8 mouse cellular contexts compared by ENCODE assay signal in genomic region chr13:98813596-98814274, GRCm38 (mm10). TPM values are rescaled to one million over a fixed set of nuclear protein-coding genes. Genes with fewer than 3 reads are reported as not detected.
A peak's percentile ranks its signal among the peaks of the same experiment; 100 is the strongest.
DNase-seq lines count a peak whose midpoint lies in the region; ATAC-seq and TF ChIP-seq lines count a peak whose summit lies in the region.

No protein-coding gene starts in this region.

- H3K4me2 ChIP-seq in hindbrain, embryonic 16.5 days (ENCODE audit: low read length): peak overlapping the region; percentile 59
- peak overlapping the region; percentile 70 for H3K4me2 ChIP-seq in midbrain, embryonic 16.5 days (ENCODE audit: low read length)

- DNase-seq in kidney, adult 2 months: peak; percentile 27
- DNase-seq in kidney, adult 8-10 months: no peak
- DNase-seq in thymus, postnatal 25 days: no peak
- DNase-seq in cerebellum, adult 9-11 months: no peak
- DNase-seq in frontal cortex, postnatal 36 days (ENCODE audit: low spot score in 2 of 2): no peak

- no peak for ATAC-seq in hindbrain, embryonic 16.5 days
- ATAC-seq in midbrain, embryonic 16.5 days: no peak

- peak overlapping the region; percentile 92 for H3K9ac ChIP-seq in hindbrain, embryonic 16.5 days (ENCODE audit: low read depth, low read length)
- H3K9ac ChIP-seq in midbrain, embryonic 16.5 days (ENCODE audit: low read depth, low read length): peak overlapping the region; percentile 91; the same call in 1 of the 2 replicates

- H3K27me3 ChIP-seq in kidney, adult 2 months (replicated peaks; ENCODE audit: control insufficient read depth, insufficient read depth, low read length): no peaks in the 10 kb centered on the region
- H3K27me3 ChIP-seq in hindbrain, embryonic 16.5 days (replicated peaks; ENCODE audit: control insufficient read depth, insufficient read depth, low read length): no peaks in the 10 kb centered on the region
- H3K27me3 ChIP-seq in midbrain, embryonic 16.5 days (ENCODE audit: control insufficient read depth, insufficient read depth, low read depth, low read length): no peaks in the 10 kb centered on the region

- no peaks in the 10 kb centered on the region for H3K36me3 ChIP-seq in kidney, adult 2 months (ENCODE audit: control insufficient read depth, insufficient read depth, low read length)
- no peaks in the 10 kb centered on the region for H3K36me3 ChIP-seq in hindbrain, embryonic 16.5 days (ENCODE audit: control insufficient read depth, insufficient read depth, low read length)
- H3K36me3 ChIP-seq in midbrain, embryonic 16.5 days (ENCODE audit: control insufficient read depth, insufficient read depth, low read length): no peaks in the 10 kb centered on the region

- no peak for TF ChIP-seq CTCF in kidney, adult 2 months (conservative IDR thresholded peaks at IDR 0.05; ENCODE audit: insufficient read depth, insufficient read length, low read depth, low read length)

- 6% methylated on average over 12 of the region's 12 CpGs for WGBS in kidney, adult 2 months
- WGBS in hindbrain, embryonic 16.5 days: 22% methylated on average over 12 of the region's 12 CpGs
- 27% methylated on average over 12 of the region's 12 CpGs for WGBS in midbrain, embryonic 16.5 days

- peak overlapping the region; percentile 95 for H3K4me3 ChIP-seq in kidney, adult 2 months (ENCODE audit: insufficient read depth, low read depth, low read length)
- H3K4me3 ChIP-seq in brown adipose tissue, adult 24 weeks (ENCODE audit: insufficient read depth, low read depth, low read length): peak overlapping the region; percentile 84
- H3K4me3 ChIP-seq in hindbrain, embryonic 16.5 days (ENCODE audit: low read length): peak overlapping the region; percentile 83
- peak overlapping the region; percentile 90 for H3K4me3 ChIP-seq in midbrain, embryonic 16.5 days (ENCODE audit: low read depth, low read length)

- H3K27ac ChIP-seq in kidney, adult 2 months (ENCODE audit: insufficient read depth, low read depth, low read length): peak overlapping the region; percentile 97
- peak overlapping the region; percentile 88 for H3K27ac ChIP-seq in brown adipose tissue, adult 24 weeks (replicated peaks; ENCODE audit: low read depth, low read length)
- H3K27ac ChIP-seq in hindbrain, embryonic 16.5 days (ENCODE audit: low read depth, low read length): no peak overlapping the region; the same call in 1 of the 2 replicates
- H3K27ac ChIP-seq in midbrain, embryonic 16.5 days (ENCODE audit: low read length): no peak overlapping the region; the same call in 1 of the 2 replicates

- TF ChIP-seq POLR2A in kidney, adult 2 months (IDR thresholded peaks at IDR 0.05; ENCODE audit: low read depth, low read length): no peak

- H3K9me3 ChIP-seq in hindbrain, embryonic 16.5 days (ENCODE audit: control insufficient read depth, low read length): no peaks in the 10 kb centered on the region
- no peaks in the 10 kb centered on the region for H3K9me3 ChIP-seq in midbrain, embryonic 16.5 days (replicated peaks; ENCODE audit: control insufficient read depth, low read length, poor library complexity, severe bottlenecking)

- H3K4me1 ChIP-seq in kidney, adult 2 months (ENCODE audit: control insufficient read depth, insufficient read depth, low read length): peaks cover 24% of the 10 kb centered on the region; the same call in 1 of the 2 replicates
- no peaks in the 10 kb centered on the region; the same call in none of the 2 replicates for H3K4me1 ChIP-seq in brown adipose tissue, adult 24 weeks (ENCODE audit: control insufficient read depth, insufficient read depth, insufficient read length, low read length)
- H3K4me1 ChIP-seq in hindbrain, embryonic 16.5 days (ENCODE audit: control insufficient read depth, insufficient read depth, low read depth, low read length): peaks cover 7% of the 10 kb centered on the region
- peaks cover 8% of the 10 kb centered on the region for H3K4me1 ChIP-seq in midbrain, embryonic 16.5 days (ENCODE audit: control insufficient read depth, insufficient read depth, low read length)

RNA-seq across cellular contexts. Expression of gene Fcho2, which starts 1.5 kb away (rescaled TPM):
- 17.5 and 17.8 TPM in 2 replicates for polyA plus RNA-seq in kidney, adult 2 months (2012; rRNA removed)
- 21.2 and 26.9 TPM in 2 replicates for polyA plus RNA-seq in brown adipose tissue, adult 24 weeks (2012; ENCODE audit: insufficient read depth, insufficient read length, missing spikeins)
- 21.2 and 24.7 TPM in 2 replicates for polyA plus RNA-seq in hindbrain, embryonic 16.5 days (2015; fragmentation: Nextera tagmentation; extraction: Ambion mirVana)
- 23.0 and 27.4 TPM in 2 replicates for polyA plus RNA-seq in midbrain, embryonic 16.5 days (2015; fragmentation: Nextera tagmentation; extraction: Ambion mirVana)

Comparison
In these comparisons a context has a peak if more than half of its experiments do, and no peak if none do; other contexts are left out.
1. H3K27ac ChIP-seq: peak in kidney, adult 2 months (single experiment) and brown adipose tissue, adult 24 weeks (single experiment); none in hindbrain, embryonic 16.5 days (single experiment) and midbrain, embryonic 16.5 days (single experiment).
2. Peak in every context shown above with its lines, with median percentiles within 50 percentile points of each other: H3K4me3 ChIP-seq.